Mouse (Mus musculus) thymus, postnatal 10 days (tissue): ENCODE data around the gene Stra6.

Experiments
- DNase-seq, 2 experiments: peaks; one replicate each; pipeline ENCODE4 v3.0.0; 2021; ENCODE audit warnings: low spot score in 2 of 2

The Stra6 gene

GRCm38 (mm10) chr9:58049861-58050260 is 13.7 kb upstream of the Stra6 start:
- no peak for DNase-seq

GRCm38 (mm10) chr9:58051937-58052336 is 11.7 kb upstream of the Stra6 start:
- no peak for DNase-seq

- DNase-seq = peak; percentile 67 to 82
These were observed 10.5 kb upstream of the Stra6 start for GRCm38 (mm10) chr9:58053102-58053501.

GRCm38 (mm10) chr9:58053544-58053943 is 10.0 kb upstream of the Stra6 start:
- no peak for DNase-seq

- no peak for DNase-seq
These were observed 9.6 kb upstream of the Stra6 start for GRCm38 (mm10) chr9:58054032-58054431.

GRCm38 (mm10) chr9:58055666-58056065 is 7.9 kb upstream of the Stra6 start:
- no peak for DNase-seq

- DNase-seq = no peak
These were observed 3.7 kb upstream of the Stra6 start for GRCm38 (mm10) chr9:58059920-58060319.

GRCm38 (mm10) chr9:58060677-58061667 is 2.6 kb upstream of the Stra6 start:
- DNase-seq = peak; percentile 11 to 71

GRCm38 (mm10) chr9:58065532-58065931 is 1.9 kb downstream of the Stra6 start:
- DNase-seq = no peak

- DNase-seq = no peak
These were observed 2.6 kb downstream of the Stra6 start for GRCm38 (mm10) chr9:58065977-58066730.

GRCm38 (mm10) chr9:58066731-58067095 is 3.1 kb downstream of the Stra6 start:
- DNase-seq = no peak

- DNase-seq = no peak
These were observed 4.0 kb downstream of the Stra6 start for GRCm38 (mm10) chr9:58067546-58067945.

- DNase-seq = no peak
These were observed 11.0 kb downstream of the Stra6 start for GRCm38 (mm10) chr9:58074561-58074960.

- no peak for DNase-seq
These were observed 21.0 kb downstream of the Stra6 start for GRCm38 (mm10) chr9:58084586-58084985.

GRCm38 (mm10) chr9:58085074-58085473 is 21.5 kb downstream of the Stra6 start:
- no peak for DNase-seq

- no peak for DNase-seq
These were observed 22.6 kb downstream of the Stra6 start for GRCm38 (mm10) chr9:58086203-58086602.

- no peak for DNase-seq
These were observed 23.3 kb downstream of the Stra6 start for GRCm38 (mm10) chr9:58086861-58087260.

GRCm38 (mm10) chr9:58087277-58087998 is 23.9 kb downstream of the Stra6 start:
- DNase-seq = no peak

- no peak for DNase-seq
These were observed 28.2 kb downstream of the Stra6 start for GRCm38 (mm10) chr9:58091623-58092425.

- no peak for DNase-seq
These were observed 29.1 kb downstream of the Stra6 start for GRCm38 (mm10) chr9:58092581-58093269.

- DNase-seq = no peak
These were observed 30.2 kb downstream of the Stra6 start for GRCm38 (mm10) chr9:58093776-58094175.
